In the genomic region with DNA sequence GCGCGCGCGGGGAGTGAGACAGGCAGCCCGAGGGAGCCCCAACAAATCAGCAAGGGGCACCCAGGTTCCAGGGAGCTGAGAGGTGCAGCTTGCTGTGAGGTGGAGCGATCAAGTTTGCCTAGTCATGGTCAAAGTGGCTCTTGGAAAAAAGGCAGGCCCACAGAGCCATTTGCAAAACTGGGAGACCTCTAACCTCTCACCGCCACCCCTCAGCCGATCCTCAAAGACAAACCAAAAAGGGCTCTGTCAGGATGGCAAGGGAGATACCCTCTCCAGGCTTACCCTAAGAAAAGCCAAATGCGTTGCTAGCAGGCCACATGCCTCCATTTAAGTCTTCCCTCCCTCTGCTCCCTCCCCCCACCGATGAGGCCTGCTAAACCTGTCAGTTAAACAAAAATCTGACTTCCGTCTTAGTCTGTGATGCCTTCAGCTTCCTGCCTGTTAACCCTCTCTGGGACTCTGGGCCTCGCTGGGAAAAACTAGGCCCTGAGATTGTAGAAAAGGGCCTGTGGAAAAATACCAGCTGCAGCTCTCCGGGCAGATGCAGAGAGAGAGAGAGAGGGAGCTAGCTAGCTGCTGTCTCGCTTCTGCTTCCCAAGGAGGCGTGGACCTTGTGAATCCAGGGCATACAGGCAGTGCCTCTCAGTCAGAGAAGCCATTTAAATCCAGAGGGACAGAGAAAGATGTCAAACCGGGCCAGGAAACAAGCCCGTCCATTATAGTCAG, we compare ENCODE assay signal across 1 mouse cellular context.
TF ChIP-seq lines count a peak whose summit lies in the region.

No protein-coding gene starts in this region.

TF ChIP-seq in CH12.LX, 34 proteins besides CTCF, POLR2A, EP300 and RAD21 (continued from another document):
- 0 out of 2 replicates have a peak, but pooled peaks have one; percentile 62 for TF ChIP-seq UBTF (IDR thresholded peaks at IDR 0.05; ENCODE audit: low read depth, low read length)
- TF ChIP-seq MAFK (IDR thresholded peaks at IDR 0.05; ENCODE audit: insufficient replicate concordance, low read length): peak; percentile 48; the same call in 1 of the 2 replicates
- TF ChIP-seq JUN (IDR thresholded peaks at IDR 0.05; ENCODE audit: insufficient read depth, low read depth, low read length): no peak
- TF ChIP-seq KAT2A (IDR thresholded peaks at IDR 0.05; ENCODE audit: insufficient replicate concordance, low read length): peak; percentile 68; the same call in 1 of the 2 replicates
- peak; percentile 73 for TF ChIP-seq TCF12 (IDR thresholded peaks at IDR 0.05; ENCODE audit: low read depth, low read length)
- peak; percentile 75 for TF ChIP-seq CHD2 (IDR thresholded peaks at IDR 0.05; ENCODE audit: low read length)
- peak; percentile 86 for TF ChIP-seq MYC (IDR thresholded peaks at IDR 0.05; ENCODE audit: low read depth, low read length)
- TF ChIP-seq ZC3H11A (IDR thresholded peaks at IDR 0.05; ENCODE audit: low read depth, low read length): no peak
- no peak for TF ChIP-seq SMC3 (IDR thresholded peaks at IDR 0.05; ENCODE audit: low read depth, low read length)
- TF ChIP-seq E2F4 (IDR thresholded peaks at IDR 0.05; ENCODE audit: insufficient replicate concordance, low read depth, low read length): no peak
- peak; percentile 32 for TF ChIP-seq NELFE (IDR thresholded peaks at IDR 0.05; ENCODE audit: low read depth, low read length)
- no peak for TF ChIP-seq ZNF384 (IDR thresholded peaks at IDR 0.05; ENCODE audit: low read depth, low read length)
- 0 out of 2 replicates have a peak, but pooled peaks have one; percentile 27 for TF ChIP-seq BHLHE40 (IDR thresholded peaks at IDR 0.05; ENCODE audit: low read depth, low read length)
- TF ChIP-seq HCFC1 (IDR thresholded peaks at IDR 0.05; ENCODE audit: low read depth, low read length): peak; percentile 66
- TF ChIP-seq IRF4 (IDR thresholded peaks at IDR 0.05; ENCODE audit: low read depth, low read length): peak; percentile 64
- TF ChIP-seq RCOR1 (conservative IDR thresholded peaks at IDR 0.05; ENCODE audit: low read depth, low read length): no peak
- TF ChIP-seq MAX (IDR thresholded peaks at IDR 0.05; ENCODE audit: low read length): peak; percentile 74
- no peak; the same call in none of the 2 replicates for TF ChIP-seq MEF2A (IDR thresholded peaks at IDR 0.05; ENCODE audit: borderline replicate concordance, low read depth, low read length)
TF ChIP-seq in CH12.LX: peak in this region for 20.
